Mouse (Mus musculus) forebrain, embryonic 11.5 days (tissue): ENCODE data around the gene Ugt1a1. TPM values are rescaled to one million over a fixed set of nuclear protein-coding genes. Genes with fewer than 3 reads are reported as not detected.
A peak's percentile ranks its signal among the peaks of the same experiment; 100 is the strongest.

ENCODE experiments used
- ATAC-seq: fragments of 200-750 bp; cut with Nextera tagmentation; replicated peaks from 2 replicates; pipeline ENCODE4 v1.8.0; 2017; ENCODE audit warnings: moderate TSS enrichment; ENCODE audit not compliant: low FRiP score
- DNase-seq: peaks from one replicate; pipeline ENCODE4 v3.0.0-alpha.2; 2017; ENCODE audit warnings: low spot score
- H3K27ac ChIP-seq: fragments of 300-500 bp; sonication (generic); 2 replicates; pipeline ENCODE4 v1.5.1; 2014; ENCODE audit warnings: low read depth, low read length
- H3K27me3 ChIP-seq: fragments of 300-500 bp; sonication (generic); 2 replicates; pipeline ENCODE4 v1.6.1; 2014; ENCODE audit warnings: mild to moderate bottlenecking, low read length, mixed read lengths; ENCODE audit not compliant: control insufficient read depth, insufficient read depth
- H3K36me3 ChIP-seq: fragments of 300-500 bp; sonication (generic); 2 replicates; pipeline ENCODE4 v1.6.1; 2014; ENCODE audit warnings: mild to moderate bottlenecking, low read length, moderate library complexity, mixed read lengths; ENCODE audit not compliant: control insufficient read depth, insufficient read depth
- H3K4me1 ChIP-seq: fragments of 300-500 bp; sonication (generic); replicated peaks from 2 replicates; pipeline ENCODE4 v1.6.1; 2014; ENCODE audit warnings: low read length, mixed read lengths; ENCODE audit not compliant: control insufficient read depth, insufficient read depth
- H3K4me2 ChIP-seq: fragments of 300-500 bp; sonication (generic); 2 replicates; pipeline ENCODE4 v1.6.1; 2014; ENCODE audit warnings: low read depth, mild to moderate bottlenecking, low read length, moderate library complexity, mixed read lengths; ENCODE audit not compliant: severe bottlenecking
- H3K4me3 ChIP-seq: fragments of 300-500 bp; sonication (generic); 2 replicates; pipeline ENCODE4 v1.5.1; 2014; ENCODE audit warnings: low read depth, low read length
- H3K9ac ChIP-seq: fragments of 300-500 bp; sonication (generic); 2 replicates; pipeline ENCODE4 v1.6.1; 2014; ENCODE audit warnings: low read length
- H3K9me3 ChIP-seq: fragments of 300-500 bp; sonication (generic); 2 replicates; pipeline ENCODE4 v1.6.1; 2016; ENCODE audit warnings: low read length, mixed read lengths; ENCODE audit not compliant: control insufficient read depth
- WGBS: fragments of 180-500 bp; shearing (Covaris S2); extraction: QIAGEN DNeasy Blood & Tissue Kit; methylation state at CpG from one replicate; pipeline ENCODE4 v1.1.7; 2014; 5-methylcytosine and 5-hydroxymethylcytosine counted together
- polyA plus RNA-seq: library from polyadenylated mRNA; unstranded; fragments of >200 nt; fragmentation: Nextera tagmentation; extraction: Ambion mirVana; gene quantifications from 2 replicates; pipeline ENCODE4 v1.2.1, GENCODE M21; 2014

Gene Ugt1a1
- polyA plus RNA-seq, 1 experiment from 2014 or later, result not detected

GRCm38 (mm10) chr1:88215466-88216380 is 4.0 kb downstream of the Ugt1a1 start:
- peaks cover 60% of the 10 kb centered on the region for H3K9me3 ChIP-seq
- no peaks in the 10 kb centered on the region for H3K4me1 ChIP-seq
- H3K9ac ChIP-seq, result no peak overlapping the region
- H3K27ac ChIP-seq, result no peak overlapping the region
- no peak overlapping the region for H3K4me2 ChIP-seq
- ATAC-seq (no peak), DNase-seq (peak; percentile 54)
- 71% methylated on average over 10 of the region's 10 CpGs for WGBS
- H3K27me3 ChIP-seq, result no peaks in the 10 kb centered on the region
- H3K4me3 ChIP-seq, result no peak overlapping the region
- no peaks in the 10 kb centered on the region for H3K36me3 ChIP-seq

GRCm38 (mm10) chr1:88216551-88216950 is 4.8 kb downstream of the Ugt1a1 start:
- DNase-seq (peak; percentile 51), ATAC-seq (no peak)
- no peak overlapping the region for H3K9ac ChIP-seq
- no peak overlapping the region for H3K4me3 ChIP-seq
- H3K4me1 ChIP-seq, result no peaks in the 10 kb centered on the region
- 54% methylated on average over 2 of the region's 2 CpGs for WGBS
- no peak overlapping the region for H3K27ac ChIP-seq
- H3K36me3 ChIP-seq, result no peaks in the 10 kb centered on the region
- H3K4me2 ChIP-seq, result no peak overlapping the region
- no peaks in the 10 kb centered on the region for H3K27me3 ChIP-seq
- H3K9me3 ChIP-seq, result peaks cover 57% of the 10 kb centered on the region

- H3K27me3 ChIP-seq, result no peaks in the 10 kb centered on the region
- no peak for ATAC-seq
- DNase-seq, result peak; percentile 55
- H3K27ac ChIP-seq, result no peak overlapping the region
- H3K36me3 ChIP-seq, result no peaks in the 10 kb centered on the region
- H3K9me3 ChIP-seq, result peaks cover 53% of the 10 kb centered on the region
- no peak overlapping the region for H3K9ac ChIP-seq
- H3K4me3 ChIP-seq, result no peak overlapping the region
- no peaks in the 10 kb centered on the region for H3K4me1 ChIP-seq
- H3K4me2 ChIP-seq, result no peak overlapping the region
- WGBS, result 68% methylated on average over 2 of the region's 2 CpGs
These were observed 5.4 kb downstream of the Ugt1a1 start for GRCm38 (mm10) chr1:88217144-88217543.

- H3K9me3 ChIP-seq, result peaks cover 50% of the 10 kb centered on the region
- no peaks in the 10 kb centered on the region for H3K36me3 ChIP-seq
- ATAC-seq (no peak), DNase-seq (no peak)
- H3K4me3 ChIP-seq, result no peak overlapping the region
- H3K27ac ChIP-seq, result no peak overlapping the region
- H3K4me1 ChIP-seq, result no peaks in the 10 kb centered on the region
- no peak overlapping the region for H3K4me2 ChIP-seq
- H3K9ac ChIP-seq, result no peak overlapping the region
- H3K27me3 ChIP-seq, result no peaks in the 10 kb centered on the region
- WGBS, result 48% methylated on average over 3 of the region's 3 CpGs
These were observed 5.8 kb downstream of the Ugt1a1 start for GRCm38 (mm10) chr1:88217576-88217975.

- Histone ChIP-seq H3K9me3 (peaks cover 45% of the 10 kb centered on the region), H3K4me1 (no peaks in the 10 kb centered on the region), H3K4me2 (no peak overlapping the region), H3K27me3 (no peaks in the 10 kb centered on the region), H3K36me3 (no peaks in the 10 kb centered on the region), H3K9ac (no peak overlapping the region), H3K27ac (no peak overlapping the region), H3K4me3 (no peak overlapping the region)
- ATAC-seq, result no peak
- WGBS, result 72% methylated on average over 9 of the region's 9 CpGs
- peak; percentile 64 for DNase-seq
These were observed 6.3 kb downstream of the Ugt1a1 start for GRCm38 (mm10) chr1:88218051-88218450.

GRCm38 (mm10) chr1:88218591-88218990 is 6.8 kb downstream of the Ugt1a1 start:
- peak; percentile 57 for DNase-seq
- Histone ChIP-seq H3K36me3 (no peaks in the 10 kb centered on the region), H3K9ac (no peak overlapping the region), H3K27me3 (no peaks in the 10 kb centered on the region), H3K4me3 (no peak overlapping the region), H3K9me3 (peaks cover 40% of the 10 kb centered on the region), H3K27ac (no peak overlapping the region), H3K4me1 (no peaks in the 10 kb centered on the region), H3K4me2 (no peak overlapping the region)
- no peak for ATAC-seq
- 55% methylated on average over 4 of the region's 4 CpGs for WGBS

- WGBS, result 22% methylated on average over 1 of the region's 1 CpGs
These were observed 7.3 kb downstream of the Ugt1a1 start for GRCm38 (mm10) chr1:88219054-88219453.

GRCm38 (mm10) chr1:88220336-88220735 is 8.6 kb downstream of the Ugt1a1 start:
- Histone ChIP-seq H3K4me2 (no peak overlapping the region), H3K36me3 (no peaks in the 10 kb centered on the region), H3K4me3 (no peak overlapping the region), H3K9ac (no peak overlapping the region), H3K9me3 (peaks cover 25% of the 10 kb centered on the region), H3K27ac (no peak overlapping the region), H3K4me1 (no peaks in the 10 kb centered on the region), H3K27me3 (no peaks in the 10 kb centered on the region)
- DNase-seq, result no peak
- ATAC-seq, result no peak

More at GRCm38 (mm10) chr1:88219054-88219453, 7.3 kb downstream of the Ugt1a1 start:
- Histone ChIP-seq H3K27ac (no peak overlapping the region), H3K4me3 (no peak overlapping the region), H3K4me2 (no peak overlapping the region), H3K9ac (no peak overlapping the region), H3K27me3 (no peaks in the 10 kb centered on the region), H3K4me1 (no peaks in the 10 kb centered on the region), H3K9me3 (peaks cover 35% of the 10 kb centered on the region), H3K36me3 (no peaks in the 10 kb centered on the region)
- peak; percentile 52 for DNase-seq
- ATAC-seq, result no peak

- Histone ChIP-seq H3K4me1 (no peaks in the 10 kb centered on the region), H3K4me3 (no peak overlapping the region), H3K36me3 (no peaks in the 10 kb centered on the region), H3K4me2 (no peak overlapping the region), H3K9me3 (peaks cover 28% of the 10 kb centered on the region), H3K9ac (no peak overlapping the region), H3K27me3 (no peaks in the 10 kb centered on the region), H3K27ac (no peak overlapping the region)
- DNase-seq (no peak), ATAC-seq (no peak)
- 55% methylated on average over 2 of the region's 2 CpGs for WGBS
These were observed 10.5 kb downstream of the Ugt1a1 start for GRCm38 (mm10) chr1:88222216-88222615.
